Mouse (Mus musculus): ENCODE results near the gene Slc50a1.

DNA sequence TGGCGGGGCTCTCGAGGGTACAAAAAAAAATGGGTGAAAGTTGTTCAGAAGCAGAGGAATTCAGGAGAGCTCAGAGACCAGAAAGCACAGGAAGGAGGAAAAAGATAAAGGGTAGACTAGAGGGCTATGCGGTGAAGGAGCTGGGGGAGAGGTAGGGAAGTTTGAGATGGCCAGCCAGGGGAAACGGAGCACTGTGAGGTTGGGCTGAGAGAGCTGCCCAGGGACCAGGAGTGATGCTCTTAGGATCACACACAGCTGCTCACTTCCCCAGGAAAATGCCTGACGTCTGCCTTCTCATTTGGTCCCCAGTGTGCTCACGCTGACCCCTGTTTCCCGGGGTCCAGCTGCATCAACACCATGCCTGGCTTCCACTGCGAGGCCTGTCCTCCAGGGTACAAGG lies 50.8 kb downstream of the Slc50a1 start:
- TF ChIP-seq CTCF (IDR thresholded peaks at IDR 0.05; ENCODE audit: control insufficient read depth, insufficient read depth, insufficient replicate concordance, low read depth, low read length) (no peak), POLR2A (IDR thresholded peaks at IDR 0.05; ENCODE audit: control insufficient read depth, low read depth, low read length) (no peak)

Data from testis, adult 2 months (tissue).